Mouse (Mus musculus): ENCODE measurements around the gene Slc35f1.

GRCm38 (mm10) chr10:52758589-52758988 lies 68.3 kb downstream of the Slc35f1 start:
- TF ChIP-seq CTCF (IDR thresholded peaks at IDR 0.05; ENCODE audit: low read depth, low read length) (0 out of 2 replicates have a peak, but pooled peaks have one; percentile 10), POLR2A (IDR thresholded peaks at IDR 0.05; ENCODE audit: extremely low read depth, insufficient read depth, low read length) (no peak)

All from liver, adult 2 months (tissue).